Mouse (Mus musculus) right cerebral cortex, postnatal 4 days (tissue): ENCODE measurements at regions not wholly inside any gene's neighbourhood (a gene's known extent, or its start where the extent isn't known, plus 50 kb on each side); places are given as distances from the start of the nearest gene placed in this dataset.
A peak's percentile ranks its signal among the peaks of the same experiment; 100 is the strongest.

Experiments used
- DNase-seq: peaks from one replicate; pipeline ENCODE4 v3.0.0-alpha.2; 2022

- peak; percentile 40 for DNase-seq
Measured at GRCm38 (mm10) chr12:22951956-22952355, 828.1 kb downstream of the Gm10330 start.

GRCm38 (mm10) chr12:22906156-22906555 is 873.9 kb downstream of the Gm10330 start:
- DNase-seq = peak; percentile 25
